Mouse (Mus musculus): ENCODE results near the gene Pvr. TPM values are rescaled to one million over a fixed set of nuclear protein-coding genes. Genes with fewer than 3 reads are reported as not detected.

The Pvr gene
- polyA plus RNA-seq (2015; fragmentation: Nextera tagmentation; extraction: Ambion mirVana), result 7.1 and 8.5 TPM in 2 replicates

GRCm38 (mm10) chr7:19920506-19921261, at the start of gene Pvr:
TSS of gene Pvr (minus strand) at chr7:19921160.

GRCm38 (mm10) chr7:19964985-19965579, 44.1 kb upstream of the Pvr start, which contains the start of gene Ceacam20:
TSS of gene Ceacam20 (plus strand) at chr7:19965412.

GRCm38 (mm10) chr7:19950589-19950988, 29.6 kb upstream of the Pvr start, which contains the start of gene Igsf23:
TSS of gene Igsf23 (minus strand) at chr7:19950756.

GRCm38 (mm10) chr7:19887849-19888248, 33.1 kb downstream of the Pvr start, which contains the start of gene Ceacam19:
TSS of gene Ceacam19 (minus strand) at chr7:19887965.

GRCm38 (mm10) chr7:19861199-19861598, 59.8 kb downstream of the Pvr start, which contains the start of gene Ceacam16:
TSS of gene Ceacam16 (minus strand) at chr7:19861299.

Other genes starting within 250 kb of the Pvr start
- gene Apoc2, start 243.2 kb downstream of the Pvr start, polyA plus RNA-seq (2015; fragmentation: Nextera tagmentation; extraction: Ambion mirVana), result 0.68 and 1.0 TPM in 2 replicates
- not detected in 2 replicates for gene Gm44805, start 239.7 kb downstream of the Pvr start, polyA plus RNA-seq (2015; fragmentation: Nextera tagmentation; extraction: Ambion mirVana)
- not detected in 2 replicates for gene Apoc4, start 239.7 kb downstream of the Pvr start, polyA plus RNA-seq (2015; fragmentation: Nextera tagmentation; extraction: Ambion mirVana)
- 20.8 and 34.8 TPM in 2 replicates for gene Apoc1, start 228.5 kb downstream of the Pvr start, polyA plus RNA-seq (2015; fragmentation: Nextera tagmentation; extraction: Ambion mirVana)
- 4,011 and 4,143 TPM in 2 replicates for gene Apoe, start 222.0 kb downstream of the Pvr start, polyA plus RNA-seq (2015; fragmentation: Nextera tagmentation; extraction: Ambion mirVana)
- gene Tomm40, start 205.7 kb downstream of the Pvr start, polyA plus RNA-seq (2015; fragmentation: Nextera tagmentation; extraction: Ambion mirVana), result 179 and 192 TPM in 2 replicates
- 52.6 and 57.8 TPM in 2 replicates for gene Nectin2, start 170.7 kb downstream of the Pvr start, polyA plus RNA-seq (2015; fragmentation: Nextera tagmentation; extraction: Ambion mirVana)
- gene Bcam, start 150.1 kb downstream of the Pvr start, polyA plus RNA-seq (2015; fragmentation: Nextera tagmentation; extraction: Ambion mirVana), result 38.7 and 44.4 TPM in 2 replicates
- 0.68 and 0.80 TPM in 2 replicates for gene Cblc, start 124.4 kb downstream of the Pvr start, polyA plus RNA-seq (2015; fragmentation: Nextera tagmentation; extraction: Ambion mirVana)
- 0.94 and 1.2 TPM in 2 replicates for gene Bcl3, start 98.4 kb downstream of the Pvr start, polyA plus RNA-seq (2015; fragmentation: Nextera tagmentation; extraction: Ambion mirVana)
- 17.7 and 18.9 TPM in 2 replicates for gene Gm19345, start 69.2 kb downstream of the Pvr start, polyA plus RNA-seq (2015; fragmentation: Nextera tagmentation; extraction: Ambion mirVana)
- gene Ceacam16, start 59.9 kb downstream of the Pvr start, polyA plus RNA-seq (2015; fragmentation: Nextera tagmentation; extraction: Ambion mirVana), result 0.43 and 0.71 TPM in 2 replicates
- not detected in 2 replicates for gene Ceacam19, start 33.2 kb downstream of the Pvr start, polyA plus RNA-seq (2015; fragmentation: Nextera tagmentation; extraction: Ambion mirVana)
- gene Igsf23, start 29.6 kb upstream of the Pvr start, polyA plus RNA-seq (2015; fragmentation: Nextera tagmentation; extraction: Ambion mirVana), result not detected in 2 replicates
- gene Ceacam20, start 44.3 kb upstream of the Pvr start, polyA plus RNA-seq (2015; fragmentation: Nextera tagmentation; extraction: Ambion mirVana), result not detected in 2 replicates
- not detected in 2 replicates for gene Nlrp9b, start 70.3 kb upstream of the Pvr start, polyA plus RNA-seq (2015; fragmentation: Nextera tagmentation; extraction: Ambion mirVana)
- gene Vmn1r91, start 178.5 kb upstream of the Pvr start, polyA plus RNA-seq (2015; fragmentation: Nextera tagmentation; extraction: Ambion mirVana), result not detected in 2 replicates
- not detected in 2 replicates for gene Gm16442, start 201.4 kb upstream of the Pvr start, polyA plus RNA-seq (2015; fragmentation: Nextera tagmentation; extraction: Ambion mirVana)
- not detected in 2 replicates for gene Vmn1r93, start 217.9 kb upstream of the Pvr start, polyA plus RNA-seq (2015; fragmentation: Nextera tagmentation; extraction: Ambion mirVana)
- gene Vmn1r94, start 247.2 kb upstream of the Pvr start, polyA plus RNA-seq (2015; fragmentation: Nextera tagmentation; extraction: Ambion mirVana), result not detected in 2 replicates

All from neural tube, postnatal 0 days (tissue).